Mouse (Mus musculus): ENCODE results near the gene Glt28d2.

The Glt28d2 gene

DNA sequence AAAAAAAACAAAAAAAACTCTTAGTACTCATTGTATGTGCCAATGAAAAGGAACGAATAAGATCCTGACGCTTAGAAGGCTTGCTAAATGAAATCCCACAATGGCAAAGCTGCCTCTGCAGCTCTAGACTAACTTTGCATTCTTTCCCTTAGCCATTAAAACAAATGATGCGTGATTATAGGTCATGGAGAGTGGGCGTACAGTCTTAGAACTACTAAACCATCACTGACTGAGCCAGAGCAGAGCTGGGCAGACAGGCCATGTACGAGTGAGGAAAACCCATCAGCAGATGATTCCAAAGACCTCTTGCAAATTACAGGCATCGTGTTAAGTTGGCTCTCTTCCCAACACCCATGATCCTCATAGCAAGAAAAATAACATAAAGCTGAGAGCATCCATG, 59.5 kb downstream of the Glt28d2 start:
- DNase-seq (ENCODE audit: low read depth, low spot score), result no peak

GRCm38 (mm10) chr3:85827283-85827682, 60.0 kb downstream of the Glt28d2 start:
- DNase-seq (ENCODE audit: low read depth, low spot score), result no peak

GRCm38 (mm10) chr3:85820839-85821548, 66.3 kb downstream of the Glt28d2 start:
- DNase-seq (ENCODE audit: low read depth, low spot score), result no peak

Data from R1 (cell line).